21 mouse cellular contexts compared by ENCODE assay signal in the genomic region with DNA sequence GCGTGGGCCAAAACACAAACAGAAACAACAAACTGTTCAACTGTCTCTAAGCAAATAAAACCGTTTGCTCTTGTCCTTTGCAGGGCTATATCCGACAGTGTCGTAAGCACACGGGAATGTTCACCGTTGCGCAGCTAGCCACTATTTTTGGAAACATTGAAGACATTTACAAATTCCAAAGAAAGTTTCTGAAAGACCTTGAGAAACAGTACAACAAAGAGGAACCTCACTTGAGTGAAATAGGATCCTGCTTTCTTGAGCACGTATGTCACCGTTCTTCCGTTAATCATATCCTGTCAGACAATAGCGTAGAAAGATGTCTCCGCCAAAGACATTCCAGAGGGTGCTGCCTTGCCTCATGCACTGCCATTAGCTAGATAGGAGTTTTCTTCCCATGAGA. TPM values are rescaled to one million over a fixed set of nuclear protein-coding genes. Genes with fewer than 3 reads are reported as not detected.
DNase-seq lines count a peak whose midpoint lies in the region; ATAC-seq and TF ChIP-seq lines count a peak whose summit lies in the region.
"Had no signal": no experiment of that assay in that cellular context is flagged by ENCODE, and none has a peak within 500 bp of the region (broad histone marks: within the 10 kb centered on the region; RNA-seq: fewer than 3 reads in every experiment).

No protein-coding gene starts in this region.

- intact Hi-C loops in heart, postnatal 36 days (cut with DNase I) = no loop called here

- H3K4me2 ChIP-seq in heart, embryonic 12.5 days = no peak overlapping the region
- no peak overlapping the region for H3K4me2 ChIP-seq in neural tube, embryonic 15.5 days
- H3K4me2 ChIP-seq: hindbrain, embryonic 15.5 days; limb, embryonic 13.5 days; liver, embryonic 15.5 days had no signal

- peaks cover 22% of the 10 kb centered on the region for H3K4me1 ChIP-seq in heart, embryonic 12.5 days (replicated peaks)
- H3K4me1 ChIP-seq in brown adipose tissue, adult 24 weeks (ENCODE audit: control insufficient read depth, insufficient read depth, insufficient read length, low read length) = peaks cover 4% of the 10 kb centered on the region
- no peaks in the 10 kb centered on the region for H3K4me1 ChIP-seq in neural tube, embryonic 15.5 days
- H3K4me1 ChIP-seq: hindbrain, embryonic 15.5 days; limb, embryonic 13.5 days; liver, embryonic 15.5 days had no signal

- CTCF ChIA-PET in Patski (lab: Charles Lee) = interaction anchor here (1.2 to 1.4 kb wide), 2 partner anchors 9 to 21 kb away, joined by 3 to 6 read pairs; no protein-coding TSS in a partner anchor

- POLR2A ChIA-PET in Patski (lab: Charles Lee) = no interaction called here

- no peak for TF ChIP-seq CTCF in Patski (IDR thresholded peaks at IDR 0.05)

- no peak overlapping the region for H3K9ac ChIP-seq in heart, embryonic 12.5 days
- no peak overlapping the region for H3K9ac ChIP-seq in neural tube, embryonic 15.5 days (replicated peaks)
- H3K9ac ChIP-seq: hindbrain, embryonic 15.5 days; limb, embryonic 13.5 days; liver, embryonic 15.5 days had no signal

- no peak for ATAC-seq in heart, embryonic 12.5 days (ENCODE audit: insufficient number of reproducible peaks, low FRiP score)
- peak; percentile 46 for ATAC-seq in Patski
- ATAC-seq in megakaryocyte, adult 5-6 weeks (ENCODE audit: poor library complexity, severe bottlenecking) = peak; percentile 64
- no peak for ATAC-seq in neural tube, embryonic 15.5 days (ENCODE audit: low FRiP score)
- ATAC-seq: forebrain, embryonic 16.5 days; intestine, postnatal 0 days had no signal

- no peaks in the 10 kb centered on the region for H3K27me3 ChIP-seq in heart, embryonic 12.5 days (replicated peaks)
- H3K27me3 ChIP-seq in Patski = no peaks in the 10 kb centered on the region
- no peaks in the 10 kb centered on the region for H3K27me3 ChIP-seq in neural tube, embryonic 15.5 days (replicated peaks)
- H3K27me3 ChIP-seq: hindbrain, embryonic 15.5 days; limb, embryonic 13.5 days; liver, embryonic 15.5 days had no signal

- DNase-seq in heart, postnatal 36 days = no peak
- no peak for DNase-seq in Patski (ENCODE audit: low read depth, low spot score)
- no peak for DNase-seq in B cell, adult 2 months
- DNase-seq: adrenal gland, postnatal 14 days; cerebellum, adult 11-12 months; cerebellum, postnatal 25 days; embryo, embryonic 11 days; lung, postnatal 14 days; thymus, postnatal 25 days had no signal

- H3K9me3 ChIP-seq in heart, embryonic 12.5 days (replicated peaks) = no peaks in the 10 kb centered on the region
- no peaks in the 10 kb centered on the region for H3K9me3 ChIP-seq in neural tube, embryonic 15.5 days (replicated peaks)
- H3K9me3 ChIP-seq: hindbrain, embryonic 15.5 days; limb, embryonic 13.5 days; liver, embryonic 15.5 days had no signal

- peak overlapping the region; percentile 68 for H3K27ac ChIP-seq in heart, embryonic 12.5 days (ENCODE audit: poor library complexity, severe bottlenecking)
- peak overlapping the region; percentile 94 for H3K27ac ChIP-seq in brown adipose tissue, adult 24 weeks (replicated peaks; ENCODE audit: low read depth, low read length)
- no peak overlapping the region for H3K27ac ChIP-seq in neural tube, embryonic 15.5 days (replicated peaks)
- H3K27ac ChIP-seq: hindbrain, embryonic 15.5 days; kidney, postnatal 0 days; limb, embryonic 13.5 days; liver, embryonic 15.5 days had no signal

- H3K4me3 ChIP-seq in heart, embryonic 12.5 days = no peak overlapping the region
- H3K4me3 ChIP-seq in brown adipose tissue, adult 24 weeks (ENCODE audit: insufficient read depth, low read depth, low read length) = no peak overlapping the region
- H3K4me3 ChIP-seq in neural tube, embryonic 15.5 days (replicated peaks) = no peak overlapping the region
- H3K4me3 ChIP-seq: hindbrain, embryonic 15.5 days; limb, embryonic 13.5 days; liver, embryonic 15.5 days had no signal

- in situ Hi-C loops in Patski (cut with MboI; ENCODE audit: low pct_unique_long_range_greater_than_20kb) = no loop called here

- WGBS in heart, embryonic 12.5 days = 57% methylated on average over 12 of the region's 12 CpGs
- WGBS in neural tube, embryonic 15.5 days = 91% methylated on average over 12 of the region's 12 CpGs

- H3K36me3 ChIP-seq in heart, embryonic 12.5 days = peaks cover 88% of the 10 kb centered on the region
- peaks cover 17% of the 10 kb centered on the region for H3K36me3 ChIP-seq in neural tube, embryonic 15.5 days

RNA-seq across cellular contexts. Expression of a gene that starts 18.1 kb away (rescaled TPM):
- 0.20 TPM in 1 of 2 replicates, not detected in the other for polyA plus RNA-seq in heart, embryonic 12.5 days (2016; fragmentation: Nextera tagmentation; extraction: Ambion mirVana)
- 10 to 100 TPM; 36.8 to 68.6 TPM for total RNA-seq in heart, postnatal 36 days (2021)
- polyA plus RNA-seq in Patski (2021) = not detected
- polyA plus RNA-seq in brown adipose tissue, adult 24 weeks (2012; ENCODE audit: insufficient read depth, insufficient read length, missing spikeins) = 16.8 and 30.9 TPM in 2 replicates
- total RNA-seq in megakaryocyte, adult 5-6 weeks (2015) = not detected in 2 replicates
- not detected in 2 replicates for total RNA-seq in megakaryocyte, adult 5-6 weeks (2017)
- 0.49 and 0.55 TPM in 2 replicates for polyA plus RNA-seq in neural tube, embryonic 15.5 days (2015; fragmentation: Nextera tagmentation; extraction: Ambion mirVana)
- total RNA-seq: left cerebral cortex, postnatal 10 days had no signal
- polyA plus RNA-seq: forebrain, embryonic 16.5 days; neural tube, embryonic 11.5 days had no signal

RNA-seq across cellular contexts. Expression of a gene that starts 34.5 kb away (rescaled TPM):
- 29.5 and 31.4 TPM in 2 replicates for polyA plus RNA-seq in heart, embryonic 12.5 days (2016; fragmentation: Nextera tagmentation; extraction: Ambion mirVana)
- 10 to 100 TPM; 61.9 to 62.4 TPM for total RNA-seq in heart, postnatal 36 days (2021)
- polyA plus RNA-seq in Patski (2021) = 20.9 TPM
- 52.5 and 57.8 TPM in 2 replicates for polyA plus RNA-seq in brown adipose tissue, adult 24 weeks (2012; ENCODE audit: insufficient read depth, insufficient read length, missing spikeins)
- total RNA-seq in megakaryocyte, adult 5-6 weeks (2015) = 6.1 and 7.5 TPM in 2 replicates
- total RNA-seq in megakaryocyte, adult 5-6 weeks (2017) = 11.4 and 12.0 TPM in 2 replicates
- 18.8 and 19.5 TPM in 2 replicates for polyA plus RNA-seq in neural tube, embryonic 15.5 days (2015; fragmentation: Nextera tagmentation; extraction: Ambion mirVana)

Comparison
In these comparisons a context has a peak if more than half of its experiments do, and no peak if none do; other contexts are left out.
1. ATAC-seq: peak in Patski (single experiment) and megakaryocyte, adult 5-6 weeks (single experiment); none in heart, embryonic 12.5 days (single experiment) and neural tube, embryonic 15.5 days (single experiment).
2. RNA of a gene that starts 18.1 kb away (polyA plus RNA-seq): 16.8 to 30.9 TPM in brown adipose tissue, adult 24 weeks; 0.49 to 0.55 TPM in neural tube, embryonic 15.5 days, 0.20 TPM in heart, embryonic 12.5 days and not detected in Patski (single experiment); every median in the first group is over 10 times any median in the second.